Mouse (Mus musculus): ENCODE results near the gene Pde7b.

DNA sequence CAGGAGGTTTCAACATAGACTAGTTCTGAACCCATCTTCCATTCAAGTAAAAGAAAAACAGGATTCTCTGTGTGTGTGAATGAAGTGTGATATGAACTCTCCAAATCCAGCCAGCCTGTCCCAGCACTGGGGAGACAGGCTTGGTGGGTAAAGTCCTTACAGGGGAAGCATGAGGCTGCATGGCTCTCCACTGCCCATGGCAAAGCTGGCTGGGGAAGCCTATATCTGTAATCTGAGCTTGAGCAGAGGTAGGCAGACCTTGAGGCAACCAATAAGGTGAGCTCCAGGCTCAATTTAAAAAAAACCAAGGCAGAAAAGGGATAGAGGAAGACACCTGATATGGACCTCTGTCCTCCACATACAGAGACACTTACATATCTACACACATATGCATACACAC is 173.5 kb downstream of the Pde7b start:
- TF ChIP-seq CTCF (IDR thresholded peaks at IDR 0.05; ENCODE audit: insufficient read depth, low read depth, low read length) = no peak
- no peak for TF ChIP-seq POLR2A (IDR thresholded peaks at IDR 0.05; ENCODE audit: insufficient read depth, low read depth, low read length)
